Mouse (Mus musculus): Measurements from ENCODE around the gene Rnf24. TPM values are rescaled to one million over a fixed set of nuclear protein-coding genes. Genes with fewer than 3 reads are reported as not detected.

The Rnf24 gene
- polyA plus RNA-seq, 3 experiments from 2014 or later = 0.72 to 0.91 (median 0.75) TPM

DNA sequence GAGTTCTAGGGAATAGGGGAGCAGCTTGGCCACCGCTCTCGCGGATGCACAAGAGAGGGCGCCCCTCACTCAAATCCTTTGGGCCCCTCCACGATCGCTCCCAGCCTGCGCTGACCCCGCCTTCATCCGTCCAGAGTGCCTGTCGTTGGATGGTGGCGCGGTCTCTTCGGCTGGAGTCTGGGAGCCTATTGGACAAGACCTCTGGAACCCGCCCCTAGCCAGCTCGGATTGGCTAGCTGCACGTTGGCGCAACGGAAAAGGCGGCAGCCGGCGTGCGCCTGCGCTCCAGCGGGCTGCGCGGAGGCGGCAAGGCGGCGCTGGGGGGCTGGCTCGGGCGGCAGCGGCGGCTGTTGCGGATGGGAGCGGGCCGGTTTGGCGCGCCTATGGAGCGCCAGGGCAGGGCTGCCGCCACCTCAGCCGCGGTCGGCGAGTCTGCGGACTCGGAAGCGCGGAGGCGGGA lies 90.4 kb downstream of the Rnf24 start, which contains the start of gene Pank2:
Gene Pank2, plus strand, starts transcription at position 283 of the 460 bp plus-strand sequence.
- ATAC-seq = peak; percentile 96

DNA sequence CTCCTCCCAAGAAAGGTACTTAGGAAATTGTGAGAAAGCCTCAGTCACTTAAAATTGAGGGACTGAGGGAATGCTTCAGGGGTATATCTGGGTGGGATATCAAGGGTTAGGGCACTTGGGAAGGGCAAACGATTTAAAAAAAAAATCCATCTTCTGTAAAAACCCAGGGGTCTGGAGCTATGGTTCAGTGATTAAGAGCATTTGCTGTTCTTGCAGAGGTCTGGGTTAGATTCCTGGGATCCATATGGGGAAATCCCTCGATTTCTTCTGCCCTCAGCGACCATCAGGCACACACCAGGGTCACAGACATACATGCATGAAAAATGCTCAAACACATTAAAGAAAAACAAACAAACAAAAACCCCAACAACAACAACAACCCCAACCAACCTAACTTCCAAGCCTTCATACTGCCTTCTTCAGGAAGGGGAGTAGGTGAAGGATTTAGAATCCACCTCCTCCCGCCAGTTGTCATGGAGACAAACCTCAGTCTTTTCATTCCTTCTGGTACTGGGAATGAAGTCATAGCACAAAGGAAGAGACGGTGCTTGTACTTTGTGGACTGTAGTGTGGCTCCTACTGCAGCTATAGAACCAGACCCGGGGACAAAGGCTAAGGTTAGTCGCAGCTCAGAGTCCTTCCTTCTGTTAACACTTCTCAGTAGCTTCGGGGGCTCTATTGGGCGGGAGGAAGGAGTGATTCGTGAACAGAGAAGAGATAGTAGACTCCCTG lies 91.0 kb downstream of the Rnf24 start:
- peak; percentile 50 for ATAC-seq

DNA sequence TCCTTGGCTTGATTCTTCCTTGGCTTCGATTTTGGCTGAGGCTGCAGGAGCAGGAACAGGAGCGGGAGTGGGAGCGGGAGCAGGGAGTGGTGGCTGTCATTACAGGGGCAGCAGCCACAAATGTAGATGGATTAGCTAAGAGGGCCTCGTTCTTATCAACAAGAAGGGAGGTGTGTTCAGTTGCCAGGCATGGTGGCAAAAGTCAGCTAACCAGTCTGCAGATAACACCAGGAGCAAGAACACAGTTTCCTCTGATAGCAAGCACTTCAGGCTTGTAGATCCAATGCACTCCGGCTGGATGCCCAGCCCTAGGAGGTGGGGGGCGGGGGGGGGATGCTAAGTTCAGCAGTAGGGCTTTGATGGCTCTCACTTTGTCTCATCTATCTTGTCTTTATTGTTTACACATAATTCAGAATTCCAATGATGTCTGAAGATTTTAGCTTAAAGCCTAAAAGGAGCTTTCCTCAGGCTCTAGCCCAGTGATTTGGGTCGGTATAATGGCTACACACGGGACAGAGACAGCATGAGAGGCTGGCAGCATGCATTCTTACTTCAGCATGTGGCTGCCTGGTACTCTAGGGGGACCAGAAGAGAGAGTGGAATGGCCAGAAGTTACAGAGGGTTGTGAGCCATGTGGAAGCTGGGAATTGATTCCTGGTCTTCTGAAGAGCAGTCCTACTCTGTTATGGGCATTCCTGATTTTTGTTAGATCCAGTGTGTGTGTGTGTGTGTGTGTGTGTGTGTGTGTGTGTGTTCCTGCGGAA lies 92.0 kb downstream of the Rnf24 start:
- no peak for ATAC-seq

DNA sequence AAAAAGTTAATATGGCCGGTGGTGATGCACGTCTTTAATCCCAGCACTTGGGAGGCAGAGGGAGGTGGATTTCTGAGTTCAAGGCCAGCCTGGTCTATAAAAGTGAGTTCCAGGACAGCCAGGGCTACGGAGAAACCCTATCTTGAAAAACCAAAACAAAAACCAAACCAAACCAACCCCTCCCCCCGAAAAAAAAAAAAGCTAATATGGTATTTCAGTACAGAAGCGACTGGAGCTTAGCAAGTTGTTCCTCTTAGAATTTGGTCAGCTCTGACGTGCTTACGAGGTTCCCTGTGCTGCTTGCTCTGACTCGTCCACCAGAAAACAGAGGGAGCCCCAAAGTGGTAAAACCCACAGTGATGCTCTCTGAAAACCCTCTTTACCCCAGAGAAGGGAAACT lies 94.0 kb downstream of the Rnf24 start:
- ATAC-seq = no peak

DNA sequence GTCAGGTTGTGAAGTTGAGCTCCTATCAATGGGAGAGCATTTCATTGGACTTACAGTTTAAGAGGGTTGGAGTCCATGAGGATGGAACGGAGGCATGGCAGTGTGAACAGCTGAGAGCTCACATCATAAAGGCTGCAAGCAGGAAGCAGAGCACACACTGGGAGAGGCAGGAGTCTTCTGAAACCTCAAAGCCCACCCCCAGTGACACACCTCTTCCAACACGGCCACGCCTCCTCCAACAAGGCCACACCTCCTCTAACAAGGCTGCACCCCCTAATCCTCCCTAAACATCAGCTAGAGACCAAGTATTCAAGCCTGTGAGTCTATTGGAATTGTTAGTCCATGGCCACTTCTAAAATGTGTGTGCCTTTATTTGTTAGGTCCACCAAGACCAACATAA lies 97.0 kb downstream of the Rnf24 start:
- ATAC-seq = no peak

DNA sequence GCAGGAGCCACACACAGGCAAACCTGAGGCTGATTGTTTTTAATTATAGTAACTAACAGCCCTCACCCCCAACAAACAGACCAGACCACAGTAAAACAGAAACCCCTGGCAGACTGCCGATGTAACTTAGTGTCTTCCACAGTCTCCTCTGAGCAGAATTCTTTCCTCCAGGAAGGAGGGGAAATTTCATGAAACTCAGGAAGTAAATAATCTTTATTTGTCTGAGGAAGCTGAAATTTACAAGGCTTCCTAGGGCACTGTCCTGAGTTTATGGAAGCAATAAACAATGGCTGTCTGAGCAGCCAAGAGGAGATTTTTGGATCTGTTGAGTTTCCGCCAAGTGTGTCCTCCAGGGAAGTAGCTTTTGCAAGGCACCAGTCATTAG lies 98.4 kb downstream of the Rnf24 start:
- peak; percentile 21 for ATAC-seq

DNA sequence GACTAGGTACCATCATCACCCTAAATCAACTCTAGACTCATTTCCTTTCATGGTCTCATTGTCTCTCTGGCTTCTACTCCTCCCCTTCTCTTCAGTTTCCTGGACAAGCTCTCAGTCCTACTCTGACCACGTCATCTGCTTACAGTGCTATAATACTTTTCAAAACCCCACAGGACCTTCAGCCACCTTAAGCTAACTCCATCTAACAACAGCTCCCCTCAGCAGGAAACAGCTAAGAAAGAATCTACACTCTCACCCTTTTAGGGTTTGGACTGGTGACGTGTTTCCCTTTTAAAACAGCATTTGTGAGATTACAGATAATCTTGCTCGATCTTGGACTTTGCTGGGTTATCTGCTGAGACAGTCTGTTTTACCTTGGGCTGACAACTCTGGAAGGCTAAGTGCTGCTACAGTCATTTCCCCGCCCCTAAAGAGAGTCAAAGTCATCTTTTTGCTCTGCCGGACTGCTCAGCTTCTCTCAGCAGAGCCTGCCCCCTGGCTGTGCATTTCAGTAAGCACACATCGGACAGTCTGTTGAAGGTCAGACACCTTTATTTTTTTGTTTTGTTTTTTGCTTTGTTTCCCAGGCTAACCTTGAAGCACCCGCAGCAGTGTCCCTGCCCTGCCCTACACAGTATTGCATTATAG lies 98.9 kb downstream of the Rnf24 start:
- peak; percentile 86 for ATAC-seq

Other genes with a start within 250 kb of the Rnf24 start
- under 1 TPM in 2 of 3 experiments, not detected in 1; 0.10 to 0.40 TPM for gene Hspa12b, start 225.6 kb downstream of the Rnf24 start, polyA plus RNA-seq (2017; shearing (Covaris generic))
- not detected for gene Gm11037, start 219.4 kb downstream of the Rnf24 start, polyA plus RNA-seq (2017; shearing (Covaris generic))
- gene 1700037H04Rik, start 192.8 kb downstream of the Rnf24 start, polyA plus RNA-seq (2017; shearing (Covaris generic)) = 10 to 100 TPM; 36.5 to 54.8 (median 46.3) TPM
- 1 to 10 TPM; 2.4 to 3.1 (median 2.7) TPM for gene Cenpb, start 172.8 kb downstream of the Rnf24 start, polyA plus RNA-seq (2017; shearing (Covaris generic))
- gene Cdc25b, start 165.9 kb downstream of the Rnf24 start, polyA plus RNA-seq (2017; shearing (Covaris generic)) = 100 to 1,000 TPM in 1 of 3 experiments, 10 to 100 TPM in 2; 55.5 to 163 (median 71.5) TPM
- under 1 TPM in 2 of 3 experiments, not detected in 1; 0.47 to 0.54 TPM for gene Spef1, start 165.6 kb downstream of the Rnf24 start, polyA plus RNA-seq (2017; shearing (Covaris generic))
- 10 to 100 TPM; 13.4 to 25.1 (median 20.9) TPM for gene Ap5s1, start 145.8 kb downstream of the Rnf24 start, polyA plus RNA-seq (2017; shearing (Covaris generic))
- gene Mavs, start 118.8 kb downstream of the Rnf24 start, polyA plus RNA-seq (2017; shearing (Covaris generic)) = 10 to 100 TPM; 18.2 to 20.5 (median 18.8) TPM
- gene Pank2, start 90.4 kb downstream of the Rnf24 start, polyA plus RNA-seq (2017; shearing (Covaris generic)) = 10 to 100 TPM in 2 of 3 experiments, 1 to 10 TPM in 1; 9.9 to 12.1 (median 11.9) TPM
- 10 to 100 TPM in 2 of 3 experiments, 1 to 10 TPM in 1; 8.6 to 14.8 (median 12.8) TPM for gene Smox, start 138.6 kb upstream of the Rnf24 start, polyA plus RNA-seq (2017; shearing (Covaris generic))
- gene Adra1d, start 209.4 kb upstream of the Rnf24 start, polyA plus RNA-seq (2017; shearing (Covaris generic)) = not detected

Data from inflammation-experienced regulatory T-cells, adult 6 months (primary cell).